In genomic region chr11:16602947-16603346, GRCm38 (mm10) we compare ENCODE assay signal across 27 mouse cellular contexts.
DNase-seq lines count a peak whose midpoint lies in the region; ATAC-seq and TF ChIP-seq lines count a peak whose summit lies in the region.
"Had no signal": no experiment of that assay in that cellular context is flagged by ENCODE, and none has a peak within 500 bp of the region (broad histone marks: within the 10 kb centered on the region; RNA-seq: fewer than 3 reads in every experiment).

No protein-coding gene starts in this region.

- no peaks in the 10 kb centered on the region for H3K27me3 ChIP-seq in hindbrain, embryonic 13.5 days
- H3K27me3 ChIP-seq in hindbrain, embryonic 16.5 days (replicated peaks; ENCODE audit: control insufficient read depth, insufficient read depth, low read length), result no peaks in the 10 kb centered on the region
- no peaks in the 10 kb centered on the region for H3K27me3 ChIP-seq in limb, embryonic 14.5 days (ENCODE audit: control insufficient read depth, insufficient read depth, low read length)
- H3K27me3 ChIP-seq: CH12.LX; embryonic facial prominence, embryonic 13.5 days; forebrain, embryonic 13.5 days; midbrain, embryonic 15.5 days had no signal

- H3K27ac ChIP-seq in hindbrain, embryonic 13.5 days, result no peak overlapping the region
- H3K27ac ChIP-seq in hindbrain, embryonic 16.5 days (ENCODE audit: low read depth, low read length), result no peak overlapping the region
- H3K27ac ChIP-seq in gastrocnemius, adult 2 months, result peak overlapping the region; percentile 31
- H3K27ac ChIP-seq in limb, embryonic 14.5 days (replicated peaks; ENCODE audit: low read depth, low read length), result no peak overlapping the region
- H3K27ac ChIP-seq: embryonic facial prominence, embryonic 13.5 days; forebrain, embryonic 13.5 days; hindbrain, postnatal 0 days; layer of hippocampus, adult 2 months; left cerebral cortex, adult 2 months; macrophage; midbrain, embryonic 15.5 days; stomach, postnatal 0 days had no signal

- H3K4me3 ChIP-seq in hindbrain, embryonic 13.5 days, result no peak overlapping the region
- H3K4me3 ChIP-seq in hindbrain, embryonic 16.5 days (ENCODE audit: low read length), result no peak overlapping the region
- no peak overlapping the region for H3K4me3 ChIP-seq in gastrocnemius, adult 2 months
- H3K4me3 ChIP-seq in limb, embryonic 14.5 days (replicated peaks; ENCODE audit: low read length), result no peak overlapping the region
- H3K4me3 ChIP-seq: embryonic facial prominence, embryonic 13.5 days; forebrain, embryonic 13.5 days; layer of hippocampus, adult 2 months; left cerebral cortex, adult 2 months; midbrain, embryonic 15.5 days had no signal

- TF ChIP-seq CTCF in gastrocnemius, adult 2 months (IDR thresholded peaks at IDR 0.05), result no peak

- 0 out of 2 replicates have a peak, but pooled peaks have one; percentile 52 for ATAC-seq in hindbrain, embryonic 13.5 days (ENCODE audit: low FRiP score)
- no peak for ATAC-seq in hindbrain, embryonic 16.5 days
- no peak for ATAC-seq in limb, embryonic 14.5 days (ENCODE audit: low FRiP score, low read depth)
- ATAC-seq: forebrain, embryonic 13.5 days; hindbrain, postnatal 0 days; intestine, embryonic 16.5 days; liver, postnatal 0 days; lung, postnatal 0 days; midbrain, embryonic 15.5 days had no signal

- H3K9ac ChIP-seq in hindbrain, embryonic 13.5 days, result no peak overlapping the region
- no peak overlapping the region for H3K9ac ChIP-seq in hindbrain, embryonic 16.5 days (ENCODE audit: low read depth, low read length)
- no peak overlapping the region for H3K9ac ChIP-seq in limb, embryonic 14.5 days (ENCODE audit: low read depth, low read length, severe bottlenecking)
- H3K9ac ChIP-seq: embryonic facial prominence, embryonic 13.5 days; forebrain, embryonic 13.5 days; liver, postnatal 0 days; midbrain, embryonic 15.5 days had no signal

- intact Hi-C loops in heart, postnatal 14 days (cut with DNase I), result no loop called here
- intact Hi-C loops in gastrocnemius, adult 2 months (cut with DNase I), result no loop called here

- H3K4me2 ChIP-seq in hindbrain, embryonic 13.5 days, result no peak overlapping the region
- H3K4me2 ChIP-seq in hindbrain, embryonic 16.5 days (ENCODE audit: low read length), result no peak overlapping the region
- H3K4me2 ChIP-seq in limb, embryonic 14.5 days (replicated peaks; ENCODE audit: low read depth, low read length, severe bottlenecking), result no peak overlapping the region
- H3K4me2 ChIP-seq: embryonic facial prominence, embryonic 13.5 days; forebrain, embryonic 13.5 days; liver, embryonic 11.5 days; midbrain, embryonic 15.5 days had no signal

- peak; percentile 34 to 47 for DNase-seq in heart, adult 18-20 months
- DNase-seq in heart, postnatal 14 days, result no peak
- DNase-seq in gastrocnemius, adult 2 months, result peak; percentile 71
- peak; percentile 44 for DNase-seq in limb, embryonic 14.5 days (ENCODE audit: low spot score)
- DNase-seq in adrenal gland, postnatal 25 days, result no peak
- DNase-seq in layer of hippocampus, adult 8-10 months (ENCODE audit: low spot score in 2 of 2), result no peak
- DNase-seq: adrenal gland, postnatal 10 days; cerebellum, adult 2 months; cerebellum, postnatal 25 days; kidney, postnatal 25 days; liver, postnatal 0 days; thymus, adult 2 months; thymus, postnatal 4 days had no signal

- no peaks in the 10 kb centered on the region for H3K4me1 ChIP-seq in hindbrain, embryonic 13.5 days (replicated peaks)
- H3K4me1 ChIP-seq in hindbrain, embryonic 16.5 days (ENCODE audit: control insufficient read depth, insufficient read depth, low read depth, low read length), result no peaks in the 10 kb centered on the region
- H3K4me1 ChIP-seq in limb, embryonic 14.5 days (ENCODE audit: control insufficient read depth, insufficient read depth, low read length), result 0 out of 2 replicates have a peak, but pooled peaks cover 5% of the 10 kb centered on the region
- H3K4me1 ChIP-seq: forebrain, embryonic 13.5 days; midbrain, embryonic 15.5 days had no signal

- no peaks in the 10 kb centered on the region; the same call in 1 of the 2 replicates for H3K9me3 ChIP-seq in hindbrain, embryonic 13.5 days
- H3K9me3 ChIP-seq in hindbrain, embryonic 16.5 days (ENCODE audit: control insufficient read depth, low read length), result peaks cover 8% of the 10 kb centered on the region
- no peaks in the 10 kb centered on the region for H3K9me3 ChIP-seq in limb, embryonic 14.5 days (ENCODE audit: control insufficient read depth, low read length)
- H3K9me3 ChIP-seq: midbrain, embryonic 15.5 days had no signal

- TF ChIP-seq POLR2A in limb, embryonic 14.5 days (IDR thresholded peaks at IDR 0.05; ENCODE audit: borderline replicate concordance, extremely low read depth, insufficient read depth, insufficient read length), result no peak

- no peaks in the 10 kb centered on the region for H3K36me3 ChIP-seq in hindbrain, embryonic 13.5 days
- H3K36me3 ChIP-seq in hindbrain, embryonic 16.5 days (ENCODE audit: control insufficient read depth, insufficient read depth, low read length), result no peaks in the 10 kb centered on the region
- H3K36me3 ChIP-seq in limb, embryonic 14.5 days (ENCODE audit: control insufficient read depth, insufficient read depth, low read length), result no peaks in the 10 kb centered on the region
- H3K36me3 ChIP-seq: embryonic facial prominence, embryonic 13.5 days; midbrain, embryonic 15.5 days had no signal

- WGBS in hindbrain, embryonic 13.5 days, result 72% methylated on average over 3 of the region's 3 CpGs
- WGBS in hindbrain, embryonic 16.5 days, result 55% methylated on average over 3 of the region's 3 CpGs
- 56% methylated on average over 3 of the region's 3 CpGs for WGBS in limb, embryonic 14.5 days

Comparison
In these comparisons a context has a peak if more than half of its experiments do, and no peak if none do; other contexts are left out.
1. DNase-seq: peak in heart, adult 18-20 months (2 of 2), gastrocnemius, adult 2 months (single experiment) and limb, embryonic 14.5 days (single experiment); none in heart, postnatal 14 days (0 of 2), adrenal gland, postnatal 25 days (single experiment) and layer of hippocampus, adult 8-10 months (0 of 2).